Mouse (Mus musculus) embryonic facial prominence, embryonic 12.5 days (tissue): ENCODE data around the gene Ttc12. TPM values are rescaled to one million over a fixed set of nuclear protein-coding genes. Genes with fewer than 3 reads are reported as not detected.

Experiments used
- ATAC-seq: fragments of 200-750 bp; cut with Nextera tagmentation; 2 replicates; pipeline ENCODE4 v1.8.0; 2017; ENCODE audit not compliant: insufficient number of reproducible peaks, insufficient read depth, low FRiP score, low TSS enrichment
- H3K27ac ChIP-seq: fragments of 300-500 bp; sonication (generic); 2 replicates; pipeline ENCODE4 v1.5.1; 2016; ENCODE audit warnings: mild to moderate bottlenecking
- H3K27me3 ChIP-seq: fragments of 300-500 bp; sonication (generic); 2 replicates; pipeline ENCODE4 v1.6.1; 2016; ENCODE audit warnings: mild to moderate bottlenecking, moderate library complexity
- H3K36me3 ChIP-seq: fragments of 300-500 bp; sonication (generic); 2 replicates; pipeline ENCODE4 v1.6.1; 2016; ENCODE audit warnings: mild to moderate bottlenecking
- H3K4me1 ChIP-seq: fragments of 300-500 bp; sonication (generic); 2 replicates; pipeline ENCODE4 v1.6.1; 2016
- H3K4me2 ChIP-seq: fragments of 300-500 bp; sonication (generic); replicated peaks from 2 replicates; pipeline ENCODE4 v1.6.1; 2016; ENCODE audit warnings: mild to moderate bottlenecking, moderate library complexity
- H3K4me3 ChIP-seq: fragments of 300-500 bp; sonication (generic); 2 replicates; pipeline ENCODE4 v1.5.1; 2016; ENCODE audit warnings: mild to moderate bottlenecking
- H3K9ac ChIP-seq: fragments of 300-500 bp; sonication (generic); 2 replicates; pipeline ENCODE4 v1.6.1; 2016; ENCODE audit warnings: mild to moderate bottlenecking, moderate library complexity
- H3K9me3 ChIP-seq: fragments of 300-500 bp; sonication (generic); 2 replicates; pipeline ENCODE4 v1.6.1; 2016; ENCODE audit warnings: mild to moderate bottlenecking, moderate library complexity
- WGBS: fragments of 180-500 bp; shearing (Covaris S2); methylation state at CpG from one replicate; pipeline ENCODE4 v1.1.7; 2016; 5-methylcytosine and 5-hydroxymethylcytosine counted together
- polyA plus RNA-seq: library from polyadenylated mRNA; unstranded; fragments of >200 nt; fragmentation: Nextera tagmentation; extraction: Ambion mirVana; gene quantifications from 2 replicates; pipeline ENCODE4 v1.2.1, GENCODE M21; 2016

The Ttc12 gene
- polyA plus RNA-seq, 1 experiment from 2014 or later: 1.3 TPM

- Histone ChIP-seq H3K27ac (no peak overlapping the region), H3K36me3 (no peaks in the 10 kb centered on the region), H3K4me2 (no peak overlapping the region), H3K4me3 (no peak overlapping the region), H3K4me1 (no peaks in the 10 kb centered on the region), H3K9ac (no peak overlapping the region), H3K9me3 (no peaks in the 10 kb centered on the region), H3K27me3 (no peaks in the 10 kb centered on the region)
- ATAC-seq: no peak
- WGBS: 80% methylated on average over 3 of the region's 3 CpGs
Observed at GRCm38 (mm10) chr9:49450491-49450890, 35.5 kb downstream of the Ttc12 start.

- Histone ChIP-seq H3K9me3 (no peaks in the 10 kb centered on the region), H3K4me2 (no peak overlapping the region), H3K36me3 (no peaks in the 10 kb centered on the region), H3K9ac (no peak overlapping the region), H3K4me3 (no peak overlapping the region), H3K4me1 (no peaks in the 10 kb centered on the region), H3K27ac (no peak overlapping the region), H3K27me3 (no peaks in the 10 kb centered on the region)
- WGBS: 69% methylated on average over 3 of the region's 3 CpGs
- ATAC-seq: no peak
Observed at GRCm38 (mm10) chr9:49442621-49443020, 43.4 kb downstream of the Ttc12 start.

- Histone ChIP-seq H3K4me1 (no peaks in the 10 kb centered on the region), H3K36me3 (no peaks in the 10 kb centered on the region), H3K4me2 (no peak overlapping the region), H3K27ac (no peak overlapping the region), H3K4me3 (no peak overlapping the region), H3K27me3 (no peaks in the 10 kb centered on the region), H3K9me3 (no peaks in the 10 kb centered on the region), H3K9ac (no peak overlapping the region)
- ATAC-seq: no peak
- WGBS: 61% methylated on average over 5 of the region's 5 CpGs
Observed at GRCm38 (mm10) chr9:49427478-49427877, 58.5 kb downstream of the Ttc12 start.

GRCm38 (mm10) chr9:49426921-49427320 is 59.1 kb downstream of the Ttc12 start, which contains the start of gene Ankk1:
Ankk1 (minus strand) TSS chr9:49427021.
- H3K9ac ChIP-seq: no peak within 1 kb of the TSS
- no peaks in the 10 kb centered on the region for H3K4me1 ChIP-seq
- H3K27ac ChIP-seq: no peak within 1 kb of the TSS
- ATAC-seq: no peak
- no peak within 1 kb of the TSS for H3K4me3 ChIP-seq
- WGBS: 71% methylated on average over 7 of the region's 7 CpGs
- H3K36me3 ChIP-seq: no peaks in the 10 kb centered on the region
- H3K27me3 ChIP-seq: no peaks in the 10 kb centered on the region
- no peaks in the 10 kb centered on the region for H3K9me3 ChIP-seq
- H3K4me2 ChIP-seq: no peak within 1 kb of the TSS

GRCm38 (mm10) chr9:49425585-49425984 is 60.4 kb downstream of the Ttc12 start:
- H3K27ac ChIP-seq: no peak overlapping the region
- H3K36me3 ChIP-seq: no peaks in the 10 kb centered on the region
- ATAC-seq: no peak
- no peak overlapping the region for H3K4me2 ChIP-seq
- no peaks in the 10 kb centered on the region for H3K9me3 ChIP-seq
- H3K4me1 ChIP-seq: no peaks in the 10 kb centered on the region
- no peak overlapping the region for H3K4me3 ChIP-seq
- H3K27me3 ChIP-seq: no peaks in the 10 kb centered on the region
- no peak overlapping the region for H3K9ac ChIP-seq
- 64% methylated on average over 1 of the region's 1 CpGs for WGBS

GRCm38 (mm10) chr9:49423866-49424265 is 62.2 kb downstream of the Ttc12 start:
- Histone ChIP-seq H3K36me3 (no peaks in the 10 kb centered on the region), H3K9ac (no peak overlapping the region), H3K4me1 (no peaks in the 10 kb centered on the region), H3K27me3 (no peaks in the 10 kb centered on the region), H3K4me2 (no peak overlapping the region), H3K4me3 (no peak overlapping the region), H3K9me3 (no peaks in the 10 kb centered on the region), H3K27ac (no peak overlapping the region)
- ATAC-seq: no peak
- WGBS: 92% methylated on average over 5 of the region's 5 CpGs

GRCm38 (mm10) chr9:49410621-49411020 is 75.4 kb downstream of the Ttc12 start:
- Histone ChIP-seq H3K4me2 (no peak overlapping the region), H3K4me1 (no peaks in the 10 kb centered on the region), H3K27me3 (no peaks in the 10 kb centered on the region), H3K27ac (no peak overlapping the region), H3K4me3 (no peak overlapping the region), H3K9me3 (no peaks in the 10 kb centered on the region), H3K9ac (no peak overlapping the region), H3K36me3 (no peaks in the 10 kb centered on the region)
- 74% methylated on average over 5 of the region's 5 CpGs for WGBS
- no peak for ATAC-seq

GRCm38 (mm10) chr9:49407028-49407427 is 79.0 kb downstream of the Ttc12 start:
- Histone ChIP-seq H3K9ac (no peak overlapping the region), H3K9me3 (no peaks in the 10 kb centered on the region), H3K4me1 (no peaks in the 10 kb centered on the region), H3K4me2 (no peak overlapping the region), H3K27me3 (no peaks in the 10 kb centered on the region), H3K36me3 (no peaks in the 10 kb centered on the region), H3K27ac (no peak overlapping the region), H3K4me3 (no peak overlapping the region)
- WGBS: 90% methylated on average over 5 of the region's 5 CpGs
- no peak for ATAC-seq

- WGBS: 65% methylated on average over 2 of the region's 2 CpGs
- H3K36me3 ChIP-seq: no peaks in the 10 kb centered on the region
- H3K4me2 ChIP-seq: no peak overlapping the region
- ATAC-seq: no peak
- H3K27ac ChIP-seq: no peak overlapping the region
- H3K9me3 ChIP-seq: no peaks in the 10 kb centered on the region
- H3K4me1 ChIP-seq: no peaks in the 10 kb centered on the region
- no peaks in the 10 kb centered on the region for H3K27me3 ChIP-seq
- no peak overlapping the region for H3K4me3 ChIP-seq
- H3K9ac ChIP-seq: no peak overlapping the region
Observed at GRCm38 (mm10) chr9:49403711-49404110, 82.3 kb downstream of the Ttc12 start.

GRCm38 (mm10) chr9:49396006-49396405 is 90.0 kb downstream of the Ttc12 start:
- ATAC-seq: no peak
- no peaks in the 10 kb centered on the region for H3K27me3 ChIP-seq
- no peak overlapping the region for H3K4me2 ChIP-seq
- no peak overlapping the region for H3K4me3 ChIP-seq
- H3K9me3 ChIP-seq: no peaks in the 10 kb centered on the region
- no peak overlapping the region for H3K9ac ChIP-seq
- H3K27ac ChIP-seq: no peak overlapping the region
- H3K36me3 ChIP-seq: no peaks in the 10 kb centered on the region
- H3K4me1 ChIP-seq: no peaks in the 10 kb centered on the region

GRCm38 (mm10) chr9:49392242-49392641 is 93.8 kb downstream of the Ttc12 start:
- no peak for ATAC-seq
- H3K4me1 ChIP-seq: no peaks in the 10 kb centered on the region
- no peak overlapping the region for H3K4me3 ChIP-seq
- no peak overlapping the region for H3K27ac ChIP-seq
- no peak overlapping the region for H3K4me2 ChIP-seq
- H3K27me3 ChIP-seq: no peaks in the 10 kb centered on the region
- H3K36me3 ChIP-seq: no peaks in the 10 kb centered on the region
- WGBS: 50% methylated on average over 2 of the region's 2 CpGs
- no peaks in the 10 kb centered on the region for H3K9me3 ChIP-seq
- no peak overlapping the region for H3K9ac ChIP-seq
